Mouse (Mus musculus) heart, adult 2 months (tissue): ENCODE measurements around the gene Usp19.

Experiments used
- EP300 ChIP-seq: fragments of 200-500 bp; IDR thresholded peaks from 2 replicates; pipeline ENCODE4 v1.6.1; 2011; ENCODE audit warnings: low read depth, low read length, control low read depth; ENCODE audit not compliant: insufficient read depth
- POLR2A ChIP-seq: fragments of 200-500 bp; IDR thresholded peaks from 2 replicates; pipeline ENCODE4 v1.6.1; 2011; ENCODE audit warnings: mild to moderate bottlenecking, low read depth, low read length, control low read depth; ENCODE audit not compliant: insufficient read depth

DNA sequence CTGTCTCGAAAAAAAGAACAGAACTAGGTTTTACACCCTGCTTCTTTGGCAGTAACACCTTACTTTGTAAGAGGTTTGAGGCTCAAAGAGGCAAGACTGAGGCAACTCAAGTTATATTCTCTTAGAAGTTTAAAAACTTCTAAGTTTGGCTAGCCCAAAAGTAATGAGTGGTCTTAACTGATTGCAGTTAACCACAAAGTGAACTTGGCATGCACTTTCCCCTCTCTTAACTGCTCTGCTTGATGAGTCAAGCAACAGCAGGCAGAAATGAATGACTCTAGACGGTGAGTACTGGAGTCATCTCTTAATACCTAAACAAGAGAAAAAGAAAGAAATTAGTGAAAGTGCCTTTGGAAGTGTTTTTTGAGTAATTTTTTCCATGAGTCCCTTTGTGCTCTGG is 31.2 kb downstream of the Usp19 start:
- TF ChIP-seq POLR2A (no peak), EP300 (no peak)
